23 mouse cellular contexts compared by ENCODE assay signal in the genomic region with DNA sequence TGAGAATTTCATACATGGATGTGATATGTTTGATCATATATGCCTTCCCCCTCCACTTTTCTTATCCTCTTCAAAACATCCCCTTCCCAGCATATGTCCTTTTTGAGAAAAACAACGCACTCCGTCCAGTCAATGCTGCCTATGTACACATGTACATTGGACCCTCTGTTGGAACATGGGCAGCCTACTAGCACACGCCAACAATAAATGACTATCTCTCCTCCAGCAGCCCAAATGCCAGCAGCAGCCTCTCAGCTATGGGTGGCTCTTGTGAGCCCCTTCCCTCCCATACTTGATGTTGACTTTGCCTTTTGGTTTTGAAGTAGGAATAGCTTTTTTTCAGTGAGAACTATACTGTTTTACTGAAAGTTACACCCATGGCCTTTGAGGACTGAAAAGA. TPM values are rescaled to one million over a fixed set of nuclear protein-coding genes. Genes with fewer than 3 reads are reported as not detected.
DNase-seq lines count a peak whose midpoint lies in the region; ATAC-seq and TF ChIP-seq lines count a peak whose summit lies in the region.
"Had no signal": no experiment of that assay in that cellular context is flagged by ENCODE, and none has a peak within 500 bp of the region (broad histone marks: within the 10 kb centered on the region; RNA-seq: fewer than 3 reads in every experiment).

No protein-coding gene starts in this region.

- peaks cover 6% of the 10 kb centered on the region for H3K4me1 ChIP-seq in heart, embryonic 10.5 days
- H3K4me1 ChIP-seq in liver, embryonic 15.5 days (replicated peaks): peaks cover 13% of the 10 kb centered on the region; the same call in 1 of the 2 replicates
- H3K4me1 ChIP-seq in liver, embryonic 12.5 days: peaks cover 8% of the 10 kb centered on the region; the same call in 1 of the 2 replicates
- H3K4me1 ChIP-seq in liver, postnatal 0 days (ENCODE audit: insufficient read depth): no peaks in the 10 kb centered on the region; the same call in 1 of the 2 replicates
- H3K4me1 ChIP-seq: embryonic facial prominence, embryonic 10.5 days; embryonic facial prominence, embryonic 12.5 days; forebrain, embryonic 13.5 days; forebrain, embryonic 15.5 days had no signal

- 90% methylated on average over 3 of the region's 3 CpGs for WGBS in heart, embryonic 10.5 days
- WGBS in liver, embryonic 15.5 days (ENCODE audit: insufficient replicate concordance): 87% methylated on average over 3 of the region's 3 CpGs
- WGBS in liver, embryonic 12.5 days (ENCODE audit: insufficient replicate concordance): 75% methylated on average over 3 of the region's 3 CpGs
- WGBS in liver, postnatal 0 days (ENCODE audit: insufficient replicate concordance): 61% methylated on average over 3 of the region's 3 CpGs

- DNase-seq in heart, adult 11 months: peak; percentile 68
- DNase-seq in heart, embryonic 10.5 days (ENCODE audit: low spot score): no peak
- DNase-seq in liver, postnatal 0 days: peak; percentile 32
- DNase-seq: adrenal gland, adult 8-10 months; adrenal gland, postnatal 14 days; adrenal gland, postnatal 36 days; B cell, adult 2 months; cerebellum, adult 11-12 months; cerebellum, adult 2 months; cerebellum, adult 9-10 months; cerebellum, postnatal 10 days; cerebellum, postnatal 25 days had no signal

- no peaks in the 10 kb centered on the region for H3K27me3 ChIP-seq in heart, embryonic 10.5 days (ENCODE audit: insufficient read depth, poor library complexity, severe bottlenecking)
- no peaks in the 10 kb centered on the region for H3K27me3 ChIP-seq in liver, embryonic 15.5 days
- H3K27me3 ChIP-seq in liver, embryonic 12.5 days (replicated peaks): no peaks in the 10 kb centered on the region
- H3K27me3 ChIP-seq in liver, postnatal 0 days (ENCODE audit: insufficient read depth, low read length): no peaks in the 10 kb centered on the region
- H3K27me3 ChIP-seq: CH12.LX; embryonic facial prominence, embryonic 12.5 days; forebrain, embryonic 13.5 days; forebrain, embryonic 15.5 days; Patski had no signal

- peak; percentile 64; the same call in 1 of the 2 replicates for ATAC-seq in liver, embryonic 15.5 days (ENCODE audit: insufficient read depth)
- no peak for ATAC-seq in liver, embryonic 12.5 days
- ATAC-seq in liver, postnatal 0 days: peak; percentile 91
- ATAC-seq: activated CD4-positive, CD25-positive, alpha-beta regulatory T cell, adult 4 months; CD4-positive, CD25-positive, alpha-beta regulatory T cell, adult 4 months; forebrain, embryonic 13.5 days; forebrain, embryonic 15.5 days; Patski had no signal

- no peak overlapping the region for H3K4me2 ChIP-seq in liver, embryonic 15.5 days
- H3K4me2 ChIP-seq in liver, embryonic 12.5 days: no peak overlapping the region
- H3K4me2 ChIP-seq in liver, postnatal 0 days (ENCODE audit: low read depth, low read length): no peak overlapping the region
- H3K4me2 ChIP-seq: embryonic facial prominence, embryonic 12.5 days; forebrain, embryonic 13.5 days; forebrain, embryonic 15.5 days had no signal

- no peak overlapping the region for H3K27ac ChIP-seq in heart, embryonic 10.5 days
- H3K27ac ChIP-seq in liver, embryonic 15.5 days (replicated peaks): no peak overlapping the region
- H3K27ac ChIP-seq in liver, embryonic 12.5 days: no peak overlapping the region
- peak overlapping the region; percentile 92 for H3K27ac ChIP-seq in liver, postnatal 0 days (ENCODE audit: low read depth)
- H3K27ac ChIP-seq: embryonic facial prominence, embryonic 10.5 days; embryonic facial prominence, embryonic 12.5 days; forebrain, embryonic 13.5 days; forebrain, embryonic 15.5 days had no signal

- TF ChIP-seq CTCF in liver, postnatal 0 days (IDR thresholded peaks at IDR 0.05; ENCODE audit: low read depth): no peak

- no peaks in the 10 kb centered on the region; the same call in 1 of the 2 replicates for H3K36me3 ChIP-seq in heart, embryonic 10.5 days
- H3K36me3 ChIP-seq in liver, embryonic 15.5 days (replicated peaks): peaks cover 27% of the 10 kb centered on the region
- peaks cover 17% of the 10 kb centered on the region for H3K36me3 ChIP-seq in liver, embryonic 12.5 days
- peaks cover 26% of the 10 kb centered on the region for H3K36me3 ChIP-seq in liver, postnatal 0 days (replicated peaks; ENCODE audit: insufficient read depth, low read length)
- H3K36me3 ChIP-seq: embryonic facial prominence, embryonic 12.5 days had no signal

- H3K4me3 ChIP-seq in heart, embryonic 10.5 days: no peak overlapping the region
- H3K4me3 ChIP-seq in liver, embryonic 15.5 days (replicated peaks): no peak overlapping the region
- H3K4me3 ChIP-seq in liver, embryonic 12.5 days: no peak overlapping the region
- H3K4me3 ChIP-seq in liver, postnatal 0 days (ENCODE audit: low read depth, low read length): no peak overlapping the region
- H3K4me3 ChIP-seq: embryonic facial prominence, embryonic 10.5 days; embryonic facial prominence, embryonic 12.5 days; forebrain, embryonic 13.5 days; forebrain, embryonic 15.5 days had no signal

- TF ChIP-seq EP300 in liver, postnatal 0 days (IDR thresholded peaks at IDR 0.05; ENCODE audit: low read depth): peak; percentile 31; the same call in 1 of the 2 replicates

- H3K9ac ChIP-seq in liver, embryonic 15.5 days: no peak overlapping the region
- no peak overlapping the region for H3K9ac ChIP-seq in liver, embryonic 12.5 days
- H3K9ac ChIP-seq in liver, postnatal 0 days (replicated peaks): no peak overlapping the region; the same call in 1 of the 2 replicates
- H3K9ac ChIP-seq: embryonic facial prominence, embryonic 12.5 days; forebrain, embryonic 13.5 days; forebrain, embryonic 15.5 days had no signal

- H3K9me3 ChIP-seq in heart, embryonic 10.5 days: no peaks in the 10 kb centered on the region
- H3K9me3 ChIP-seq in liver, embryonic 15.5 days (replicated peaks): no peaks in the 10 kb centered on the region
- no peaks in the 10 kb centered on the region for H3K9me3 ChIP-seq in liver, embryonic 12.5 days (replicated peaks)
- no peaks in the 10 kb centered on the region for H3K9me3 ChIP-seq in liver, postnatal 0 days (ENCODE audit: low read length)
- H3K9me3 ChIP-seq: embryonic facial prominence, embryonic 10.5 days; embryonic facial prominence, embryonic 12.5 days; forebrain, embryonic 13.5 days; forebrain, embryonic 15.5 days; G1E had no signal

RNA-seq across cellular contexts. Expression of a gene that starts 34.1 kb away (rescaled TPM):
- 42.4 and 47.4 TPM in 2 replicates for polyA plus RNA-seq in heart, embryonic 10.5 days (2016; fragmentation: Nextera tagmentation; extraction: Ambion mirVana)
- 56.1 and 62.6 TPM in 2 replicates for polyA plus RNA-seq in liver, embryonic 15.5 days (2015; fragmentation: Nextera tagmentation; extraction: Ambion mirVana)
- 43.4 and 44.1 TPM in 2 replicates for polyA plus RNA-seq in liver, embryonic 12.5 days (2016; fragmentation: Nextera tagmentation; extraction: Ambion mirVana)
- polyA plus RNA-seq in liver, postnatal 0 days (2015; fragmentation: Nextera tagmentation; extraction: Ambion mirVana): 146 and 149 TPM in 2 replicates

RNA-seq across cellular contexts. Expression of a gene that starts 34.1 kb away (rescaled TPM):
- 0.31 and 0.34 TPM in 2 replicates for polyA plus RNA-seq in heart, embryonic 10.5 days (2016; fragmentation: Nextera tagmentation; extraction: Ambion mirVana)
- 0.08 and 0.15 TPM in 2 replicates for polyA plus RNA-seq in liver, embryonic 15.5 days (2015; fragmentation: Nextera tagmentation; extraction: Ambion mirVana)
- 0.07 and 0.17 TPM in 2 replicates for polyA plus RNA-seq in liver, embryonic 12.5 days (2016; fragmentation: Nextera tagmentation; extraction: Ambion mirVana)
- 0.18 and 0.29 TPM in 2 replicates for polyA plus RNA-seq in liver, postnatal 0 days (2015; fragmentation: Nextera tagmentation; extraction: Ambion mirVana)

RNA-seq across cellular contexts. Expression of a gene that starts 36.5 kb away (rescaled TPM):
- polyA plus RNA-seq in heart, embryonic 10.5 days (2016; fragmentation: Nextera tagmentation; extraction: Ambion mirVana): 52.0 and 56.7 TPM in 2 replicates
- 88.1 and 94.0 TPM in 2 replicates for polyA plus RNA-seq in liver, embryonic 15.5 days (2015; fragmentation: Nextera tagmentation; extraction: Ambion mirVana)
- polyA plus RNA-seq in liver, embryonic 12.5 days (2016; fragmentation: Nextera tagmentation; extraction: Ambion mirVana): 90.2 and 91.3 TPM in 2 replicates
- 45.8 and 48.5 TPM in 2 replicates for polyA plus RNA-seq in liver, postnatal 0 days (2015; fragmentation: Nextera tagmentation; extraction: Ambion mirVana)

RNA-seq across cellular contexts. Expression of a gene that starts 36.7 kb away (rescaled TPM):
- polyA plus RNA-seq in heart, embryonic 10.5 days (2016; fragmentation: Nextera tagmentation; extraction: Ambion mirVana): 30.1 and 30.8 TPM in 2 replicates
- polyA plus RNA-seq in liver, embryonic 15.5 days (2015; fragmentation: Nextera tagmentation; extraction: Ambion mirVana): 34.7 and 37.0 TPM in 2 replicates
- 43.6 and 46.4 TPM in 2 replicates for polyA plus RNA-seq in liver, embryonic 12.5 days (2016; fragmentation: Nextera tagmentation; extraction: Ambion mirVana)
- polyA plus RNA-seq in liver, postnatal 0 days (2015; fragmentation: Nextera tagmentation; extraction: Ambion mirVana): 14.3 and 16.5 TPM in 2 replicates
